Mouse (Mus musculus) embryo, embryonic 11 days (tissue): ENCODE measurements around the gene Thap4.
A peak's percentile ranks its signal among the peaks of the same experiment; 100 is the strongest.

Experiments
- DNase-seq: peaks from one replicate; pipeline ENCODE4 v3.0.0-alpha.2; 2015

The Thap4 gene

GRCm38 (mm10) chr1:93741987-93742386, 12.7 kb downstream of the Thap4 start:
- no peak for DNase-seq

DNA sequence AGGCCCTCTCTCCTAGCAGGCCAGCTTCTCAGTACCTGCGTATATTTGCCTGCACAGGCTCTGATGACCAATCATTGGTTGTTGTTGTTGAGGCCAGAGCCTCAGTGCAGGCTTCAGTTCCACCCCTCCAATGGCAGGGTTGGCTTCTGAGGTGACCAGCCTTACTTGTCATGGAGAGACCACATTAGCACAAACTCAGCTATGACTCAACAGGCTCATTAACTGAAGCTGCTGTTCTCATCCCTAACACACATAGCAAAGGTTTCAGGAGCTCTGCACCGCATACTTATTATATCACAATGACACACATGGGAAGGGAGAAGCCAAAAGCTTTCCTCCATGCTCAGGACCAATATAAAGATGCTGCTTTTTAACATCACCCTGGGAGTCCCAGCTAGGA, 14.0 kb downstream of the Thap4 start:
- no peak for DNase-seq

- no peak for DNase-seq
Measured at GRCm38 (mm10) chr1:93737711-93738110, 17.0 kb downstream of the Thap4 start.

DNA sequence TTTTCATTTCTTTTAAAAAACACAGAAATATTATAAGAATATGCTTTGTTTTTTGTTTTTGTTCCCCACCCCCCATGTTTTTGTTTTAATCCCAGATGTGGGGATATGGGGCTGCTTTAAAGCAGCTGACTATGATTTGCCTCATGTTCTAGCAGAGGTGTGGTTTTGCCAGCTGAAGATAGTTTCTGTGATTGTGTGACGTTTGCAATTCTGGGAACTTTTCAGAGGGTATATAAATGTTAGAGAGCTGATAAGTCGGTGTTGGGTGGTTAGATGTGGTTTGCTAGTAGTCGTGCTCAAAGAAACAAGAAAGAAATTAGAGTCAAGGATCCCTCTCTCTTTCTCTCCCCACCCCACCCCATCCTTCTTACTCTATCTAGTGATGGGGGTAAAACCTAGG, 18.8 kb downstream of the Thap4 start:
- no peak for DNase-seq

DNA sequence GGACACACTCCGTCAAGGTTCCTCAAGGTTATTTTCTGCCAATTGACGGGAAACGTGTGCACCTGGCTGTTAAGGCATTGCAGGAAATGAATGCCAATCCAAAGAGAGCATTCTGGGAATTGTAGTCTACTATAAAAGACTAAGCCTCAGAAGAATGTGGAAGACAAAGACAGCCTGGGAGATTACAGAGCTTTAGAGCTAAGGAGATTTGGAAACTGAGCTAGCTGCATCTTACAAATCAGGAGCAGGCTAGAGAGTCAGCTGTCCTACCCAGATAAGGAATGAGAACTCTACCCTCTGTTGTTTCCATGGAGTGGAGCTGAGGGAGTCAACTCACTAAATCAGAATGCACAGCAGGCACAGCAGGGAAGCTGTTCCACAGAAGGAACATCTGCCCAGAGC, 22.8 kb downstream of the Thap4 start:
- peak; percentile 18 for DNase-seq

- DNase-seq, result no peak
Measured at GRCm38 (mm10) chr1:93731103-93731502, 23.6 kb downstream of the Thap4 start.

- peak; percentile 48 for DNase-seq
Measured at GRCm38 (mm10) chr1:93726974-93727373, 27.7 kb downstream of the Thap4 start.

DNA sequence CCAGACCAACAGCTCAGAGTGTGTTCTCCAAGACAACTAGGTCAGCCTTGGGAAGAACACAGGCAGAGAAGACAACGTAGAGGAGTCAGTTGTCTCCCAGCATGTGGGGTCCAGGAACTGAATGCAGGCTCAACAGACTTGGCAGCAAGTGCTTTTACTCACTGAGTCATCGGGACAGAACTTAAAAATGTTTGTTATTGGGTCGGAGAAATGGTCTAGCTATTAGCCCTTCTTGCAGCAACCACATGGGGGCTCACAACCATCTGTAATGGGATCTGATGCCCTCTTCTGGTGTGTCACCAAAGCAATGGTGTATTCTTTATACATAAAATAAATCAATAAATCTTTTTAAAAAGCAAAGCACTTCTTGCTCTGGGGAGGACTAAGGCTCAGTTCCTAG, 28.5 kb downstream of the Thap4 start:
- DNase-seq, result no peak

DNA sequence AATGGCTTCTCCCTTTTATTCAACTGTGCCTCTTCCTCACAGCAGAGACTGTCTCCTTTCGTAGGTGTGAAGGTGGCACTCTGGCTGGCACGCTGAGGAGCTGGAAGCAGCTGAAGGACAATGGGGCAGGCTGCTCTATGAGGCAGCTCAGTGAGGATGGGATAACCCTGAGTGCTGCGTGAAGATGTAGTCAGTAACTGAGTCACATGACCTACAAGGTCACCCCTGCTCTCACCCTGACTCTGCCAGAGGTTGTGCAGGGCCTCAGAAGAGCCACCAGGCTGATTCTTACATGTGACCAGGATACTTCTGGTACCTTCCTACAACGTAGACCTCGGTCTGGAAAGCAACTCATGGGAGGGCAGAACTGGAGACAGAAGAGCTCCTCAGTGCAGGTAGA, 29.0 kb downstream of the Thap4 start:
- DNase-seq, result no peak

- no peak for DNase-seq
Measured at GRCm38 (mm10) chr1:93724623-93725022, 30.0 kb downstream of the Thap4 start.

DNA sequence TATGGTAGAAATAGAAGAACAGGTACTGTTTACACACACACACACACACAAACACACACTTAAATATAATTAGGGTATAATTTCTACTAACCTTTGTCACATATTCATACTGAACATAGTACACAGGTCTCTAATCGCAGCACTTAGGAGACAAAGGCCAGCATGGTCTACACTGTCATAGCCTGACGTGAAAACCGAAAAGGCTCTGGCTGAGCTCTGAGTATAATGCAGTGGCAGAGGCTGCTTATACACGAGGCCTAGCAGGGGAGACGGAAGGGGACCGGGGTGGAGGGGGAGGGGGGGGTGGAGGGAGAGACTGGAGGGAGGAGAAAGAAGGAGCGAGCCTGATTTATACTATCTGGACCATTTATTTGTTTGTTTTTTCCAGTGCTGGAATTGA, 33.1 kb downstream of the Thap4 start:
- no peak for DNase-seq

DNA sequence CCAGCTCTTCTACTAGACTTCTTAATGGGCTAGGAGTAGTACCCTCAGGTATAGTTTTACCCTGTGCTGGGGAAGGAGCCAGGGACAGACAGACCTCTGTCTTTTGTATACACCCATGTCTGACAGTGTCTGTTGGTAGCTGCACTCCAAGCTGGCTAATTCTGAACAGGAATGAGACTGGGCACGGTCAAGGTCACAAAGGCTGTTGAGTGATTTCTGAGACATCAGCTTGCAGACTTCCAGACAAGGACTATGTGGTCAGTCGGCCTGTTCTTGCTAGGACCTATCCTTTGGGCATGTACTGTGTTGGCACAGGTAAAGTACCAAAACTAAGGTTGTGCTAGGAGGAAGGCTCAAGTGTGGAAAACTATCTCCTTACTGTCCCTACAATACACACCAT, 38.5 kb downstream of the Thap4 start:
- DNase-seq, result no peak

- DNase-seq, result no peak
Measured at GRCm38 (mm10) chr1:93705389-93705788, 49.3 kb downstream of the Thap4 start.

DNA sequence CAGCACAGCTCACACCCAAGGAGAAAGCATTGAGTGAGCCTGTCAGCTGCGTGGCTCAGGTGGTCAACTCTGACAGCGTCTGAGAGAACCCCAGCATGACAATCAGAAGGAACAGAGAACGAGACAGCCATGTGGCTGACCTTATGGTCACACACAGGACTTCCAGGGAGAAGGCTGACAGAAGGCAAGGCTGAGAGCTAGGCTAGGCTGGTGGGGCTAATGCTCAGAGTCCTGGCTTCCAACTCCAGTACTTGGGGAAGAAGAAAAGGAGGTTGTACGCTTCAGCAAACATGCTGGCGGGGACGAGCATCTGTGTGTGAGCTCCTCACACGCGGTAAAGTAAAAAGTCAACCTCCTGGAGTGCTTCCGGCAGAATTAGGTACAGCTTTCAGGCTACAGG, 50.3 kb downstream of the Thap4 start:
- DNase-seq, result no peak

- DNase-seq, result no peak
Measured at GRCm38 (mm10) chr1:93703472-93704048, 51.1 kb downstream of the Thap4 start.

DNA sequence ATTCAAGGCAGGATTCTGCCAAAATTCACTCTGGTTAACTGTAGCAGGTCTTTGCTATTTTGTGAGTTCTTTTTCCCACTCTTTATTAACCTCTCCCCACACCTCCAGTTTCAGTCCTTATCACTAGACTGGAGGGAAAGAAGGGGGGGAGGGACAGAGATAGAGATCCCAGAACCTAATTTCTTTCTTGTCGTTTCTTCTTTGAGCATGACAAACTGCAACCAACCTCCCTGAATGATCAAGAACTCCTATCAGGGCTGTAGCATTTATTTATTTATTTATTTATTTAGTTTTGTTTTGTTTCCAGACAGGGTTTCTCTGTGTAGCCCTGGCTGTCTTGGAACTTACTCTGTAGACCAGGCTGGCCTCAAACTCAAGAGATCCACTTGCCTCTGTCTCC, 52.6 kb downstream of the Thap4 start:
- no peak for DNase-seq

DNA sequence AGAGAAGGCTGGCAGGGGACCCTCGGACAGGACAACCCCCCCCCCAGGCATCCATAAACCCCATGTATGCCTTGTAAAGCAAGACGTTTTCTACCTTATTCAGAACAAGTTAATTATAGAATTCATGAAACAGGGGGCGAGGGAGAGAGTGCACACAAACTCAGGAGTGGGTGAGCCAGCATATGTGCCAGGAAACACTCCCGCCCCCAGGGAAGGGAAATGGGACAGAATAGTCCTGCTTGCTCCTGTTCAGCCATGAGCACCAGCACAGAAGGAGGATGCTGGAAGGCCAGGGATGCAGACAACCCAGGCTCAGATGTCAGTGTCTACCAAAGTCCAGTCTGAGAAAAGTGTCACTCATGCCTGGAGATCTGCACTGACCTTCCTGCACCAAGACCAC, 55.5 kb downstream of the Thap4 start:
- DNase-seq, result no peak

GRCm38 (mm10) chr1:93697317-93697716, 57.3 kb downstream of the Thap4 start:
- DNase-seq, result no peak

DNA sequence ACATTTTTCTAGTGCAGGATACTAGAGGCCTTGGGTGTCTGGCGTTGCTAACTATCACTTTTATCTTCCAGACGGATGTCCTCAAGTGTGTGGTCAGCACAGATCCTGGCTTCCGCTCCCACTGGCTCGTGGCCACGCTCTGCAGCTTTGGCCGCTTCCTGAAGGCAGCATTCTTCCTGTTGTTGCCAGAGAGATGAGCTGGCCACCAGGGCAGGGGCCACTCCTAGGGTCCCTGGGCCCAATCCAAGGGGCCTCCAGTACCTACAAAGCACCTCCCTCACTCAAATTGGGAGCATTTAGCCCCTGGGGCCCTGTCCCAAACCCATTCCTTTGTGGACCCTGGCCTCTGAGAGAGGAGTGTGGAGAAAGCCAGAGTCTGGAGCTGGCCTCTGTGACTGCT, 59.7 kb downstream of the Thap4 start:
- no peak for DNase-seq

DNA sequence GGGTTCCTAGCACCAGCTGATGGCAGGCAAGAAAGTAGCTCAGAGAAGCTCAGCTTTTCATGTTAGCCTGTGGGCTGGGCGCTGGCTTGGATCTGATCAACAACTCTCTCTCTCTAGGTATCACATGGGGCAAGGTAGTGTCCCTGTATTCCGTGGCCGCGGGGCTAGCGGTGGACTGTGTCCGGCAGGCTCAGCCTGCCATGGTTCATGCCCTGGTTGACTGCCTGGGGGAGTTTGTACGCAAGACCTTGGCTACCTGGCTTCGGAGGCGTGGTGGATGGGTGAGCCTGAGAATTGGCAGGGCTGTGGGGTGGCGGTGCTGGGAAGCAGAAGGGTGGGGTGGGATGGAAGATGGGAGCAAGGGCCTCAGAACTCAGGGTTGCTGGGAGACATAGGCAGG, 60.7 kb downstream of the Thap4 start:
- DNase-seq, result no peak

DNA sequence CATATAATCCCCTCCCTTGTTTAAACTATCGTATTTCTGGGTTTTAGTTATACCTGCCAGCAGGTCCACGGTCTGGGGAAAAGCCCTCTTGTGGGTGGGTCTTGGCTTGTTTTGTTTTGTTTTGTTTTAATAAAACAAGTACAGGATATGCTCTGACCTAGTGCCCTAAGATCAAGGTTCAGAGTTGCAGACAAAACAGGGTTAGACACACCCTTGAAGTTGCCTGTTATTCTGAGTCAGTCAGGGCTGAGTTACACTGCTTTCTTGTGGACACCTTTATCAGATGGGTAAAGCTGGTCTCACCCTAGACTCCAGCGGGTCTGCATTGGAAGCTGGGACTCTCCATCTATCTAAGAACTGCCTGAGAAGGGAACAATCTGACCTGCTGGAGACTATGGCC, 61.2 kb downstream of the Thap4 start:
- no peak for DNase-seq

DNA sequence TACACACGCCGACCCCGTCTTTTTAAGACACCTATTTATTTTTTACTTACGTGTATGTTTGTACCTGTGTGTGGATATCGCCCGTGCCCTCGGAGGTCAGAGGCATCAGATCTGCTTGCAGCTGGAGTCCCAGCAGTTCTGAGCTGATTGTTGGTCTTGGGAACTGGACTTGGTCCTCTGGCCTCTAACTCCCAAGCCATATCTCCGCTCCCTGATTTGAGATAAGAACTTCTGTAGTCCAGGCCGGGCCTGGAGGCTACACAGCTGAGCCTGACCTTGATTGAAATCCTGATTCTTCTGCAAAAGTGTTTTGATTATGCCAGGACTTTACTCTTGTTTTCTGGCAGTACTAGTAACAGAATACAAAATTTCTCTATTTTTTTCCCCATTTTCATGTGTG, 61.9 kb downstream of the Thap4 start:
- no peak for DNase-seq

DNA sequence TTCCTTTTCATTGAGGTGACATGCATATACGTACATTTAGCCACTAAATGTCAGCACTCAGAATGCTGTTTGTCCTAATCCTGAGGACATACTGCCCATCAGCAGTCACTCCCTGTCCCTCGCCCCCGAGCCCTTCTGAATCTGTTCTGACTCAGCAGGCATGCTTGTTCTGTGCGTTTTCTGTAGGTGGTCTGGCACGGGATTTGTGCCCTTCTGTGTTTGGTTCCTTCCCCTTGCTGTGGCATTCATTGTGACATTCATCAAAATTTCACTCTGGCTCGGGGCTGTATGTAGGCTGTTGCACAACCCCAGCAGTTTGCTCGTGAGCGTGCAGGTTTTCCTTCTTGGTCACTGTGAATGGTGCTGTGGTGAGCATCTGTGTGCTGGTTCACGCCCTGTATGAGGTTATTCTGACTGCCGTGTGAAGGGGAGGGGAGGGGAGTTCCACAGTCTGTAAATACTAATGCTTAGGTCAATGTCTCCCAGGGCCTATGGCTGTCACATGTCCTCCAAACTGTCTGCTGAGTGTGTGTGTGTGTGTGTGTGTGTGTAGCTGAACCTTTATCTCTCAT, 62.8 kb downstream of the Thap4 start:
- DNase-seq, result no peak

- no peak for DNase-seq
Measured at GRCm38 (mm10) chr1:93691106-93691505, 63.6 kb downstream of the Thap4 start.

DNA sequence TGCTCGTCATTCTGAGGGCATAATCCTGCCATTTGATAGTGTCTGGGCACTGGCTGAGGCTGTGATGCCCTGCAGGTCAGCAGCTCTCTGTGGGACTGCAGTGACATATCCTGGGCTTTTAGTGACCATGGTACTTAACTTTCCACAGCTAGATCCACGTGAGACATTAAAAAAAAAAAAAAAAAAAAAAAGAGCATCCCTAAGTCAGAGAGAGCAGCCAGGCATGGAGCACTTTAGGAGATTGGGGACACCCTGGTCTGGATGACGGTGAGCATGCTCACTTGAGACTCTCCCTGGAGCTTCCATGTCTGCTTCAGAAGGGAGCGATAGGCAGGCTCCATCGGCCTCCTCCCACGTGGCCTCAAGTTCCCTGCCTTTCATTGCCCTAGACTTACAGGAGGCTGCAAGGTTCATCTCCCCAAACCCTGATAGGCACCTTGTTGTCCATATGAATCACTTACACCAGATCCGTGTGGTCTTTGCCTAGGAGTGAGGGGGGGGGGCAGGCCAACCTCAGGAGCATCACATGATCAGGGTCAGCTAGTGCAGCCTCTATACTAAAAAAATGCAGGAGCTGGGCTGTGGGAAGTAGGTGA, 64.7 kb downstream of the Thap4 start:
- no peak for DNase-seq
